Mouse (Mus musculus) neural tube, embryonic 15.5 days (tissue): ENCODE data around the gene Hspa2. TPM values are rescaled to one million over a fixed set of nuclear protein-coding genes. Genes with fewer than 3 reads are reported as not detected.

Experiments
- ATAC-seq: fragments of 200-750 bp; cut with Nextera tagmentation; 2 replicates; pipeline ENCODE4 v1.8.0; 2017; ENCODE audit warnings: mild to moderate bottlenecking, moderate TSS enrichment, moderate library complexity; ENCODE audit not compliant: low FRiP score
- H3K27ac ChIP-seq: fragments of 300-500 bp; sonication (generic); replicated peaks from 2 replicates; pipeline ENCODE4 v1.5.1; 2015; ENCODE audit warnings: mild to moderate bottlenecking, inconsistent platforms
- H3K27me3 ChIP-seq: fragments of 300-500 bp; sonication (generic); replicated peaks from 2 replicates; pipeline ENCODE4 v1.6.1; 2015; ENCODE audit warnings: inconsistent platforms
- H3K36me3 ChIP-seq: fragments of 300-500 bp; sonication (generic); 2 replicates; pipeline ENCODE4 v1.6.1; 2015; ENCODE audit warnings: inconsistent platforms
- H3K4me1 ChIP-seq: fragments of 300-500 bp; sonication (generic); 2 replicates; pipeline ENCODE4 v1.6.1; 2015; ENCODE audit warnings: inconsistent platforms
- H3K4me2 ChIP-seq: fragments of 300-500 bp; sonication (generic); 2 replicates; pipeline ENCODE4 v1.6.1; 2015; ENCODE audit warnings: inconsistent platforms, mild to moderate bottlenecking, moderate library complexity
- H3K4me3 ChIP-seq: fragments of 300-500 bp; sonication (generic); replicated peaks from 2 replicates; pipeline ENCODE4 v1.5.1; 2015; ENCODE audit warnings: mild to moderate bottlenecking, inconsistent platforms
- H3K9ac ChIP-seq: fragments of 300-500 bp; sonication (generic); replicated peaks from 2 replicates; pipeline ENCODE4 v1.6.1; 2015; ENCODE audit warnings: mild to moderate bottlenecking, inconsistent platforms
- H3K9me3 ChIP-seq: fragments of 300-500 bp; sonication (generic); replicated peaks from 2 replicates; pipeline ENCODE4 v1.6.1; 2016; ENCODE audit warnings: inconsistent platforms
- WGBS: fragments of 180-500 bp; shearing (Covaris S2); methylation state at CpG from one replicate; pipeline ENCODE4 v1.1.7; 2015; ENCODE audit warnings: mixed read lengths; 5-methylcytosine and 5-hydroxymethylcytosine counted together
- polyA plus RNA-seq: library from polyadenylated mRNA; unstranded; fragments of >200 nt; fragmentation: Nextera tagmentation; extraction: Ambion mirVana; gene quantifications from 2 replicates; pipeline ENCODE4 v1.2.1, GENCODE M21; 2015

The Hspa2 gene
- polyA plus RNA-seq, 1 experiment from 2014 or later = 5.7 TPM

DNA sequence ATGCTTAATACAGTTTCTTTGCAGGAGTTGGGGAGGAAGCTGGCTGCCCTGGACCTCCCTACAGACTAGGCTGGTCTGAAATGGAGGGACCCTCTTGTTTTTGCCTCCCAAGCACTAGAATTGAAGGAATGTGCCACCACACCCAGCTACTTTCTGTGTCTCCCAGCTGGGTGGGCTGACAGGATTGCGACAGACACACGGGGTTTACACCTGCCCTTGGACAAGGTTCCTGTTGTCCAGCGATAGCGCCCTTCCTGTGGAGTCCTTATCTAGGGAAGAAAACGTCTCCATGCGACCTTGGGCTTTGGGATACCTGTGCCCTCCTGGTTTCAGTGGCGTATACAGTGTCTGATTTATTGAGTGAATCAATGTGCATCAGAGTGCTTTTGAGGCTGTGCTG, 23.8 kb upstream of the Hspa2 start:
- ATAC-seq = no peak
- no peaks in the 10 kb centered on the region for H3K4me1 ChIP-seq
- no peak overlapping the region for H3K4me3 ChIP-seq
- no peak overlapping the region for H3K9ac ChIP-seq
- WGBS = 89% methylated on average over 7 of the region's 7 CpGs
- no peaks in the 10 kb centered on the region for H3K9me3 ChIP-seq
- no peak overlapping the region for H3K4me2 ChIP-seq
- H3K27me3 ChIP-seq = no peaks in the 10 kb centered on the region
- H3K36me3 ChIP-seq = peaks cover under 1% of the 10 kb centered on the region; the same call in 1 of the 2 replicates
- H3K27ac ChIP-seq = no peak overlapping the region

DNA sequence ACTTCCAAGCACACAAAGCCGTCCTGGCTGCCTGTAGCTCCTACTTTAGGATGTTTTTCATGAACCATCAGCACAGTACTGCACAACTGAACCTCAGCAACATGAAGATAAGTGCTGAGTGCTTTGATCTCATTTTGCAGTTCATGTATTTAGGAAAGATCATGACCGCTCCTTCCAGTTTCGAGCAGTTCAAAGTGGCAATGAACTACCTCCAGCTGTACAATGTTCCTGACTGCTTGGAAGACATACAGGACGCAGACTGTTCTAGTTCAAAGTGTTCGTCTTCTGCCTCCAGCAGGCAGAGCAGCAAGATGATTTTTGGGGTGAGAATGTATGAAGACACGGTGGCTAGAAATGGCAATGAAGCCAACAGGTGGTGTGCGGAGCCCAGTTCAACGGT, 18.6 kb upstream of the Hspa2 start:
- WGBS = 96% methylated on average over 8 of the region's 8 CpGs
- Histone ChIP-seq H3K4me3 (no peak overlapping the region), H3K4me1 (no peaks in the 10 kb centered on the region), H3K27ac (no peak overlapping the region), H3K36me3 (peaks cover 16% of the 10 kb centered on the region), H3K9me3 (no peaks in the 10 kb centered on the region), H3K27me3 (no peaks in the 10 kb centered on the region), H3K9ac (no peak overlapping the region), H3K4me2 (no peak overlapping the region)
- no peak for ATAC-seq

DNA sequence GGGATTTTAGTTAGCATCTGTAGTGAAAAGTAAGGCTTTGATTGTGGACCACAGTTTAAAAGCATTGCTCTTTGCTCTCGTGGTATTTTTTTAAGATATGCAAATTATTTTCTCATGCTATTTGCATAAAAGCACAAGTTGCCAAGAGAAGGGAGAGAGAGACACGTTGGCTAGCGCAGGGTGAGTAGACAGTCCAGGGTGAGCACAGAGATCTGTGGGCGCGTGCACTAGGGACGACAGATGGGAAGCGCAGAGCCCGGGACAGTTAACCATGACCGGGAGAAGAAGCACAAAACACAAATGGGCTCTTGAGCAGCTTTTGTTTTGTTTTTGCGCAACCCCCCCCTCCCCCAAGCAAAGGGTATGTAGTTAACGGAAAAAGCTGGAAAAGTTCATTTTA, 15.2 kb upstream of the Hspa2 start:
- H3K9ac ChIP-seq = no peak overlapping the region
- no peaks in the 10 kb centered on the region for H3K9me3 ChIP-seq
- 59% methylated on average over 11 of the region's 11 CpGs for whole genome bisulfite sequencing
- no peak overlapping the region for H3K4me3 ChIP-seq
- H3K4me1 ChIP-seq = no peaks in the 10 kb centered on the region
- no peak overlapping the region for H3K4me2 ChIP-seq
- no peaks in the 10 kb centered on the region for H3K27me3 ChIP-seq
- H3K27ac ChIP-seq = no peak overlapping the region
- peaks cover 16% of the 10 kb centered on the region for H3K36me3 ChIP-seq
- no peak for ATAC-seq

DNA sequence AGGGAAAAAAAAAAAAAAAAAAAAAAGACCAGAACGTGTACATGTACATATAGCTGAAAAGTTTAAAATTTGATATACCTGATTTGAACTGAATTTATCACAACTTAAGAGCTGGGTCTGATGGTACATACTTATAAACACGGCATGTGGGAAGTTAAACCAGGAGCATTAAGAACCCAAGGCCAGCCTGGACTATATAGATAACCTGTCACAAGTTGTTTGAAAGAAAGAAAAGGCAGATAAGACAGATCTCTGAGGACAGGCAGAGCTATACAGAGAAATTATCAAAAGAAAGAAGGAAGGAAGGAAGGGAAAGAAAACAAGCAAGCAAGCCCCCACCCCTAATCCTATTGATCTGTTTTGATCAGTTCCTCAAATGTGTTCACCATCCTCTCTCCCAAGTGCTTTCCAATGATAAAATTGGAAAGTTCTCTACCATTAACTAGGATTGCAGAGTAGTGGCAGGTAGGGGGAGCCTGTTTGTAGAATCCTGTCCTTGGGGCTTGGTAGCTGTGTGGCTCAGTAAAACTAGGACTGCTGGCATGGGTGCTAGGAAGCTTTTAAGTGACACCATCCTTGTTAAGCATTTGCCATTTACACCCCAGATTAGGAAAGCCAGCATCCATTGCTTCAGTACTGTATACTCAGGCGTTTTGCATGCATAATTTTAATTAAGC, 12.2 kb upstream of the Hspa2 start:
- 84% methylated on average over 3 of the region's 3 CpGs for WGBS
- H3K9me3 ChIP-seq = no peaks in the 10 kb centered on the region
- ATAC-seq = no peak
- no peak overlapping the region for H3K27ac ChIP-seq
- H3K9ac ChIP-seq = no peak overlapping the region
- no peak overlapping the region for H3K4me3 ChIP-seq
- peaks cover 5% of the 10 kb centered on the region; the same call in 1 of the 2 replicates for H3K36me3 ChIP-seq
- H3K4me1 ChIP-seq = no peaks in the 10 kb centered on the region
- no peak overlapping the region for H3K4me2 ChIP-seq
- H3K27me3 ChIP-seq = no peaks in the 10 kb centered on the region

DNA sequence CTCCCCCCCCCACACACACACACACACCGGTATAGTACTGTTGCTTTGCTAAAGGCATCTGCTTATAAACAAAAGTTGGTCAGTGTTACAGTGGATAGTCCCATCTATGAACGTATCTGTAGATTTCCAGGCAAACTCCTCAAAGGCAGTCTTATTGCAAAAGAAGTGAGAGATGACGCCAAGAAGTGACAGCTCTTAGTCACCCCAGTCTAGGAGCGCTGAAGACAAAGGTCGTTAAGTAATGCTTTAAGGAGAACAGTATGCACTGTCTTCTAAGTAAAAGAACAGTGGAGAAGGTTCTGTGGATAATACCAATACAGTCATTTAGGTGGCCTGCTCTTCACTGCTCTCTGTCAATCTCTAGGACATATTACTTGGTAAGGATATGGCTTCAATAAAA, 11.0 kb upstream of the Hspa2 start:
- WGBS = 90% methylated on average over 5 of the region's 5 CpGs
- Histone ChIP-seq H3K9ac (no peak overlapping the region), H3K9me3 (no peaks in the 10 kb centered on the region), H3K27me3 (no peaks in the 10 kb centered on the region), H3K27ac (no peak overlapping the region), H3K4me3 (no peak overlapping the region), H3K36me3 (no peaks in the 10 kb centered on the region), H3K4me1 (no peaks in the 10 kb centered on the region), H3K4me2 (no peak overlapping the region)
- ATAC-seq = no peak

DNA sequence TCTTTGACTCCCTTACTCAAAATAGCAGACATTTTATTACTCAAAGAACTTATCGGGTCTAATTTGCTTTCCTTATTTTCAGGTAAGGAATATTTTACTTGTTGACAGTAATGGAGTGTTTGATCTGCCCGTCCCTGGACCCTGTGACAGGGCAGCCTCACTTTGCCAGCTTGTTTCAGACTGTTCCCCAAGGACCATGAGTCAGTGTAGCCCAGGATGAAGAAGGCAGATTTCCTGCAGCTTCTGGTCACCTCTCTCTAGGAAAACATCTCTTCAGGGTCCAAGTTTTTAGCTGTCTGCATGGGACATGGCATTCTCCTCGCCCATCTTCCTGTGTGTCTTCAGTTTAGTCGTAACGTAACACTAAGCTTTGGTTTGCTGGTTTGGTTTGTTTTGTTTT, 6.7 kb upstream of the Hspa2 start:
- no peaks in the 10 kb centered on the region for H3K4me1 ChIP-seq
- H3K36me3 ChIP-seq = no peaks in the 10 kb centered on the region
- 90% methylated on average over 5 of the region's 5 CpGs for WGBS
- ATAC-seq = no peak
- H3K27ac ChIP-seq = no peak overlapping the region
- H3K27me3 ChIP-seq = 0 out of 2 replicates have a peak, but pooled peaks cover 6% of the 10 kb centered on the region
- no peaks in the 10 kb centered on the region for H3K9me3 ChIP-seq
- no peak overlapping the region for H3K4me3 ChIP-seq
- no peak overlapping the region for H3K4me2 ChIP-seq
- no peak overlapping the region for H3K9ac ChIP-seq

DNA sequence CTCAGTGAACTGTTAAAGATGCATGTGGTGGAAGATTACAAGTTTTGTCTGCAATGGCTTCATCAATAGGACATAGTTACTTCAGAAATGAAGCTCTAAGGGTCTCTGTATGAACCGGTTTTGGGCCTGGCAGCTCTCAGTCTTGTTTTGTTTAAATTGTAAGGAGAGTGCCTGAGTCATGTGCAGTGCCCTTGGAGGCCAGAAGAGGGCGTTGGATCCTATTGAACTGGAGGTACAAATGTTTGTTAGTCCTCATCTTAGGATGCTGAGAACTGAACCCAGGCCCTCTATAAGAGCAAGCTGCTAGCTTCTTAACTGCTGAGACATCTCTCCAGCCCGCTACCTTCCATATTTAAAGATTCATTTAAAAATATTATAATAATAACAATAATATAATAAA, 2.3 kb upstream of the Hspa2 start:
- Histone ChIP-seq H3K4me1 (peaks cover 29% of the 10 kb centered on the region), H3K4me2 (no peak overlapping the region), H3K4me3 (no peak overlapping the region), H3K27me3 (peaks cover 34% of the 10 kb centered on the region), H3K36me3 (no peaks in the 10 kb centered on the region), H3K27ac (no peak overlapping the region), H3K9ac (no peak overlapping the region), H3K9me3 (no peaks in the 10 kb centered on the region)
- ATAC-seq = no peak
- 65% methylated on average over 3 of the region's 3 CpGs for WGBS

DNA sequence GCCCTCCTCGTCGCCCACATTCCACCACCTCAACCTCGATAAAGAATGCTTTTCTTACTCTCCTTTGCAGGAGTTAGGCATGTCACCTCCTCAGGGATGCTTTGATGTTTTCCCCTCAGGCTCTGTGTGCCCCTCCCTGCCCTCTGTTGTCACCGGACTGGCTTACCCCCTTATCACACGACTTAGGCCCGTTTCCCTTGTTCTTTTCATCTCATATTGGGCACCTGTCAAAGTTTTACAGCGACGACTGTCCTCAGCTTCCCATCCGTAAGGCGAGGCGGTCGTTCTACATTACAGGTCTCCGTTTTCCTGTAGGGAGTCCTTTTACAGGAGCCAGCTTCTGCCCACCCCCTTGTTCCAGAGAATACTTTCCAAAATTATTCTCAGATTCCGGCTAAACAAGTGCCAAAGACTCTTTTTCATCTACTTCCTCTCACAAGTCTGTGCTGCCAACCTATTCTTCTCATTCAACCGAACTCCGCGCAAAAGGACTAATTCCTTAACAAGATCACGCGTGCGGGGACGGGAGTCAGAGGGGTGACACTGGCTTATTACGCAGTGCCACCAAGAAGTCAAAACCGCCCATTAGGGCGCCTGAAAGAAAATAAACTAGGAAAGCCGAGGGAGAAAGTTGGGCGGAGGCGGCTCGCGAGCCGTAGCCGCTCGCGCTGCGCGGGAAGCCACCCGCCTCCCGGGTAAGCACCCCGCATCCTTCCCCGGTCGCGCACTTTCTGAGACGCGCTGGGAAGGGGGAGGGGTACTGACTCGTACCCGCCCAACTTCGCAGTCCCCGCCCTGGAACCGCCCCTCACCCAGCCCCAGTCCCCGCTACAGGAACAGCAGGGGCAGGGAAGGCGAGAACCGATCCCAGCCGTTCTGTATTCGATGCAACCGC, 738 bp upstream of the Hspa2 start:
- H3K27me3 ChIP-seq = peaks cover 46% of the 10 kb centered on the region
- under 1% methylated on average over 51 of the region's 54 CpGs for WGBS
- H3K9ac ChIP-seq = peak overlapping the region; percentile 72
- H3K4me2 ChIP-seq = peak overlapping the region; percentile 90
- H3K27ac ChIP-seq = peak overlapping the region; percentile 92
- H3K36me3 ChIP-seq = no peaks in the 10 kb centered on the region
- no peaks in the 10 kb centered on the region for H3K9me3 ChIP-seq
- peak overlapping the region; percentile 72 for H3K4me3 ChIP-seq
- peaks cover 29% of the 10 kb centered on the region for H3K4me1 ChIP-seq
- peak; percentile 93 for ATAC-seq

DNA sequence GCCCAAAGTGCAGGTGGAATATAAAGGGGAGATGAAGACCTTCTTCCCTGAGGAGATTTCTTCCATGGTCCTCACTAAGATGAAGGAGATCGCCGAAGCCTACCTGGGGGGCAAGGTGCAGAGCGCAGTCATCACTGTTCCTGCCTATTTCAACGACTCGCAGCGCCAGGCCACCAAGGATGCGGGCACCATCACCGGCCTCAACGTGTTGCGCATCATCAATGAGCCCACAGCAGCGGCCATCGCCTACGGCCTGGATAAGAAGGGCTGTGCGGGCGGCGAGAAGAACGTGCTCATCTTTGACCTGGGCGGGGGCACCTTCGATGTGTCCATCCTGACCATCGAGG, 833 bp downstream of the Hspa2 start:
- WGBS = 7% methylated on average over 20 of the region's 20 CpGs
- H3K27ac ChIP-seq = no peak overlapping the region
- H3K4me2 ChIP-seq = peak overlapping the region; percentile 90
- no peaks in the 10 kb centered on the region for H3K36me3 ChIP-seq
- ATAC-seq = no peak
- H3K9me3 ChIP-seq = no peaks in the 10 kb centered on the region
- H3K4me3 ChIP-seq = peak overlapping the region; percentile 72
- H3K9ac ChIP-seq = peak overlapping the region; percentile 41; the same call in 1 of the 2 replicates
- H3K4me1 ChIP-seq = peaks cover 29% of the 10 kb centered on the region
- H3K27me3 ChIP-seq = peaks cover 55% of the 10 kb centered on the region

DNA sequence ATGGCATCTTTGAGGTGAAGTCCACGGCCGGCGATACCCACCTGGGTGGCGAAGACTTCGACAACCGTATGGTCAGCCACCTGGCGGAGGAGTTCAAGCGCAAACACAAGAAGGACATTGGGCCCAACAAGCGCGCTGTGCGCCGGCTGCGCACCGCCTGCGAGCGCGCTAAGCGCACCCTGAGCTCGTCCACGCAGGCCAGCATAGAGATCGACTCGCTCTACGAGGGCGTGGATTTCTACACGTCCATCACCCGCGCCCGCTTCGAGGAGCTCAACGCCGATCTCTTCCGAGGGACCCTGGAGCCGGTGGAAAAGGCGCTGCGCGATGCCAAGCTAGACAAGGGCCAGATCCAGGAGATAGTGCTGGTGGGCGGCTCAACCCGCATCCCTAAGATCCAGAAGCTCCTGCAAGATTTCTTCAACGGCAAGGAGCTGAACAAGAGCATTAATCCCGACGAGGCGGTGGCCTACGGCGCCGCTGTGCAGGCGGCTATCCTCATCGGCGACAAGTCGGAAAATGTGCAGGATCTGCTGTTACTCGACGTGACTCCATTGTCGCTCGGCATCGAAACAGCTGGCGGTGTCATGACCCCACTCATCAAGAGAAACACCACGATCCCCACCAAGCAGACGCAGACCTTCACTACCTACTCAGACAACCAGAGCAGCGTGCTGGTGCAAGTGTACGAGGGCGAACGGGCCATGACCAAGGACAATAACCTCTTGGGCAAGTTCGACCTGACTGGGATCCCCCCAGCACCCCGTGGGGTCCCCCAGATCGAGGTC, 1.4 kb downstream of the Hspa2 start:
- Histone ChIP-seq H3K27ac (no peak overlapping the region), H3K4me1 (peaks cover 29% of the 10 kb centered on the region), H3K4me2 (peak overlapping the region; percentile 90), H3K4me3 (peak overlapping the region; percentile 72), H3K36me3 (no peaks in the 10 kb centered on the region), H3K9me3 (no peaks in the 10 kb centered on the region), H3K9ac (no peak overlapping the region), H3K27me3 (peaks cover 55% of the 10 kb centered on the region)
- no peak for ATAC-seq
- 4% methylated on average over 64 of the region's 64 CpGs for WGBS

DNA sequence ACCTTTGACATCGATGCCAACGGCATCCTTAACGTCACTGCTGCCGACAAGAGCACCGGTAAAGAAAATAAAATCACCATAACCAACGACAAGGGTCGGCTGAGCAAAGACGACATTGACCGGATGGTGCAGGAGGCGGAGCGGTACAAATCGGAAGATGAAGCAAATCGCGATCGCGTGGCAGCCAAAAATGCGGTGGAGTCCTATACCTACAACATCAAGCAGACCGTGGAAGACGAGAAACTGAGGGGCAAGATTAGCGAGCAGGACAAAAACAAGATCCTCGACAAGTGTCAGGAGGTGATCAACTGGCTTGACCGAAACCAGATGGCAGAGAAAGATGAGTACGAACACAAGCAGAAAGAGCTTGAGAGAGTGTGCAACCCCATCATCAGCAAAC, 2.0 kb downstream of the Hspa2 start:
- H3K4me1 ChIP-seq = peaks cover 29% of the 10 kb centered on the region

More for the DNA sequence above, 2.0 kb downstream of the Hspa2 start:
- no peak for ATAC-seq
- H3K27me3 ChIP-seq = peaks cover 55% of the 10 kb centered on the region
- H3K4me2 ChIP-seq = peak overlapping the region; percentile 90
- H3K4me3 ChIP-seq = peak overlapping the region; percentile 72
- H3K27ac ChIP-seq = no peak overlapping the region
- H3K9ac ChIP-seq = no peak overlapping the region
- H3K9me3 ChIP-seq = no peaks in the 10 kb centered on the region
- H3K36me3 ChIP-seq = no peaks in the 10 kb centered on the region
- 3% methylated on average over 23 of the region's 23 CpGs for WGBS
